Mouse (Mus musculus) ES-E14 (cell line): ENCODE data around the gene Erich6.

Experiments used
- CHD2 ChIP-seq: IDR thresholded peaks from 2 replicates; pipeline ENCODE4 v1.6.1; 2014; ENCODE audit warnings: mild to moderate bottlenecking, low read depth, low read length, inconsistent platforms
- MAFK ChIP-seq: IDR thresholded peaks from 2 replicates; pipeline ENCODE4 v1.6.1; 2014; ENCODE audit warnings: mild to moderate bottlenecking, low read depth, low read length, inconsistent platforms; ENCODE audit not compliant: insufficient read depth
- ZNF384 ChIP-seq: IDR thresholded peaks from 2 replicates; pipeline ENCODE4 v1.6.1; 2012; ENCODE audit warnings: low read depth, low read length, inconsistent platforms

DNA sequence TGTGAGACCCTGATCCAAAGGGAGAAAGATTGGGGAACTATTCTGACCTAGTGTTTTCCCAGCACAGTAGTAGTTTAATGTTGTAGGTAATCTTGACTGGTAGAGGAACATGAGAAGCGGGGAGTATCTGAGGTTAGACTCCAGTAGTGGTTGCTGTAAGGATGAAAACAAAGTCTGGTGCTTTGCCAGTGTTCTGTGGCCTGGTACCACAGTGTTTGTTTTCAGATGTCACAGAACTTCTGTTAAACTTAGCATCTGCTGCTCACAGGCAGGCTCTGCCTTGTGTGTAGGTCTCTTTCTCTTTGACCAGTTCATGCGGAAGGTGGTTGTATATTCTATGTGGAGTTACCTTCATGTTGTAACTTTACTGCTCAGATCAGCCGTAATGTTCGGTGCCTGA, 55.5 kb downstream of the Erich6 start:
- no peak for TF ChIP-seq ZNF384
- TF ChIP-seq MAFK: no peak
- no peak for TF ChIP-seq CHD2
